Mouse (Mus musculus) layer of hippocampus, adult 8-10 months (tissue): ENCODE results near the gene Tas2r107. TPM values are rescaled to one million over a fixed set of nuclear protein-coding genes. Genes with fewer than 3 reads are reported as not detected.
"Not testable (repeated sequence)": the region's sequence is repeated elsewhere in the genome, so short reads cannot be mapped to it uniquely, and the experiment has no call there.

ENCODE experiments used
- DNase-seq, 2 experiments: peaks; one replicate each; pipeline ENCODE4 v3.0.0; 2022; ENCODE audit warnings: low spot score in 2 of 2
- total RNA-seq, 4 experiments: library from RNA; stranded (reverse); gene quantifications; 2 replicates each; pipeline ENCODE4 v1.2.4; 2022

The Tas2r107 gene
- total RNA-seq: not detected

DNA sequence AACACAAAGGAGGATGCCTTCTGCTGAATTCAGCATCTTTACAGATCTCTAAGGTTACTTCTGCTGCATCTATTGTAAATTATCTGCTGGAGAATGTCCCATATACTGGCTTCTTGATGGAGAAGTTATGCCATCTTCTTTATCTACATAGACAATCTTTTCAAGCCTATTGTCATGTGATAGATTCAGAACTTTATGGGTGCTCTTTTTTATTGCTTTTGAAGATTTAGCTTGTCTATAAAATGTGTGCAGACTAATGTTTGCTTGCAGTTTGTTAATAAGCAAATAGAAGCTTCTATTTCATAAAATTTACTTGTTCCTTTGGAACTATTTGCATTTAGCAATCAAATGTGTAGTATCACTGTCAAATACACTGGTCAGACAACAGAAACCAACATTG, at the start of gene Tas2r107:
TSS of gene Tas2r107 (minus strand) at position 101 of the 400 bp plus-strand sequence.
- DNase-seq: no peak

DNA sequence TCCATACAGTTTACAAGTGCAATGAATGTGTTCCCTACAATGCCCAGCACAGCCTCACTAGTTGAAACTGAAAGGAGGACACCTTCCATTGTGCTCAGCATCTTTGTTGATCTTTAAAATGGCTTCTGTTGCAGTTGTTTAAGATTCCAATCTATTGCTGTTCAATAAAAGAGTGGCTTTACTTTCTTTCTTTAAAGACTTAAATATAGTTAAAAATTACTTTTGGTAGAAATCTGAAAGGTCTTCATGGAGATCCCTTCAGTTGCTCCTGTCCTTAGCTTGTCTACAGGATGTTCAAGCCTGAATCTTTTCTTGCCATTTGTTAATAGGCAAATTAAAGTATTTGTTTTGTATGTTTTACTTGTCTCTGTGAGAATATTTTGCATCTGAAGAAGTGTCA, 30.0 kb upstream of the Tas2r107 start, which contains the start of gene Tas2r114:
TSS of gene Tas2r114 (minus strand) at position 101 of the 400 bp plus-strand sequence.
- DNase-seq: no peak

DNA sequence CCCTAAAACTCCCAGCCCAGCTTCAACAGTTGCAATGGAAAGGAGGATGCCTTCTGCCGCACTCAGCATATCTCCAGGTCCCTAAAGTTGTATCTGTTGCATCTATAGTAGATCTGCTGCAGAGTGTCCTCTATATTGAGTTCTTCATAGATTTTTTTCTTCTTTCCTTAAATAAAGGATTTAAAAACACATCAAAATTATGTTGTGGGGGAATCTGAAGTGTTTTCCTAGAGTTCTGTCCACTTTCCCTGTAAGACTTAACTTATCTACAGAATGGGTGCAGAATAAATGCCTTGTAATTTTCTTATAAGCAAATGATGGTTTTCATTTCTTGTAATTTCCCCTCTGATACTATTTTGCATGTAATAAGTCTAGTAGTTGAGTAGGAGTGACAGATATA, 27.4 kb upstream of the Tas2r107 start, which contains the start of gene Tas2r105:
TSS of gene Tas2r105 (minus strand) at position 101 of the 400 bp plus-strand sequence.
- DNase-seq: no peak

- DNase-seq: no peak
Observed at GRCm38 (mm10) chr6:131685644-131686043, 25.7 kb upstream of the Tas2r107 start, which contains the start of gene Tas2r104. Gene Tas2r104, minus strand, starts transcription at chr6:131685744.

- DNase-seq: no peak
Observed at GRCm38 (mm10) chr6:131678786-131679185, 18.8 kb upstream of the Tas2r107 start, which contains the start of gene Tas2r106. Gene Tas2r106, minus strand, starts transcription at chr6:131678886.

GRCm38 (mm10) chr6:131630812-131631211, 29.1 kb downstream of the Tas2r107 start, which contains the start of gene Tas2r130:
Gene Tas2r130, minus strand, starts transcription at chr6:131630912.
- no peak for DNase-seq

GRCm38 (mm10) chr6:131609956-131610355, 50.0 kb downstream of the Tas2r107 start:
- not testable (repeated sequence) for DNase-seq

Other genes with a start within 250 kb of the Tas2r107 start
- gene 5430401F13Rik, start 173.7 kb downstream of the Tas2r107 start, total RNA-seq: not detected
- gene Gm6619, start 173.7 kb downstream of the Tas2r107 start, total RNA-seq: not detected
- gene Tas2r130, start 29.2 kb downstream of the Tas2r107 start, total RNA-seq: not detected
- gene Tas2r106, start 18.7 kb upstream of the Tas2r107 start, total RNA-seq: not detected
- gene Tas2r104, start 25.6 kb upstream of the Tas2r107 start, total RNA-seq: not detected
- gene Tas2r105, start 27.3 kb upstream of the Tas2r107 start, total RNA-seq: not detected
- gene Tas2r114, start 29.9 kb upstream of the Tas2r107 start, total RNA-seq: not detected